Mouse (Mus musculus): Measurements from ENCODE around the gene Slc6a11. TPM values are rescaled to one million over a fixed set of nuclear protein-coding genes. Genes with fewer than 3 reads are reported as not detected.

Gene Slc6a11
- polyA plus RNA-seq, 1 experiment from 2014 or later, result 8.1 TPM

- DNase-seq (ENCODE audit: low spot score) (peak; percentile 52), ATAC-seq (no peak)
- Histone ChIP-seq H3K36me3 (ENCODE audit: control insufficient read depth, insufficient read depth, low read length) (peaks cover 3% of the 10 kb centered on the region), H3K4me1 (ENCODE audit: control insufficient read depth, insufficient read depth, low read length) (peaks cover 27% of the 10 kb centered on the region), H3K9ac (ENCODE audit: low read length) (peak overlapping the region; percentile 88), H3K27me3 (replicated peaks; ENCODE audit: control insufficient read depth, insufficient read depth, low read length) (no peaks in the 10 kb centered on the region), H3K4me2 (ENCODE audit: low read length) (peak overlapping the region; percentile 62), H3K9me3 (replicated peaks; ENCODE audit: control insufficient read depth, low read length) (no peaks in the 10 kb centered on the region), H3K27ac (ENCODE audit: low read depth, low read length) (peak overlapping the region; percentile 85), H3K4me3 (ENCODE audit: low read depth, low read length) (peak overlapping the region; percentile 65)
- WGBS, result 36% methylated on average over 10 of the region's 10 CpGs
Measured at GRCm38 (mm10) chr6:114283927-114284703, 153.1 kb downstream of the Slc6a11 start.

GRCm38 (mm10) chr6:114285424-114285823, 154.4 kb downstream of the Slc6a11 start:
- Histone ChIP-seq H3K9me3 (replicated peaks; ENCODE audit: control insufficient read depth, low read length) (no peaks in the 10 kb centered on the region), H3K4me1 (ENCODE audit: control insufficient read depth, insufficient read depth, low read length) (peaks cover 40% of the 10 kb centered on the region), H3K4me2 (ENCODE audit: low read length) (peak overlapping the region; percentile 62), H3K4me3 (ENCODE audit: low read depth, low read length) (no peak overlapping the region), H3K27ac (ENCODE audit: low read depth, low read length) (no peak overlapping the region; the same call in 1 of the 2 replicates), H3K9ac (ENCODE audit: low read length) (0 out of 2 replicates have a peak overlapping the region, but pooled peaks have one; percentile 4), H3K27me3 (replicated peaks; ENCODE audit: control insufficient read depth, insufficient read depth, low read length) (no peaks in the 10 kb centered on the region), H3K36me3 (ENCODE audit: control insufficient read depth, insufficient read depth, low read length) (peaks cover 3% of the 10 kb centered on the region)
- 37% methylated on average over 4 of the region's 4 CpGs for WGBS
- DNase-seq (ENCODE audit: low spot score) (no peak), ATAC-seq (no peak)

DNA sequence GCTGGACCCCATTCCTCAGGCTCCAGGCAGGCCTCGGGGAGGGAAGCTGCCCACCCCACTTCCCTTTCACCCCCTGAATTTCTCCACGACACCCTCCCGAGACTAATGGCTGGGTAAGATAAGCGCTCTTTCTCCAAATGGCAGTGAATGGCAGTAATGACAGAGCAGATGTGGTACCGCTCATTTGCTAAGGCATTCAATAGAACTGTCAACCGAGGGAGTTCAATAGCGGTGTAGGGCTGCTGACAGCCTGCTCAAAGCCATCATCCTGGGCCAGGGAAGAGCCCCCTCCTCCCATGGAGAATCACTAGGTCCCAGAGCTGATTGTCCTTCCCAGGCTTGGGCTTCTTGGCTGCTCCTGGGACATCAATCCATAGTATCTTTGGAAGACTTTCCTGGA, 158.1 kb downstream of the Slc6a11 start:
- Histone ChIP-seq H3K4me1 (ENCODE audit: control insufficient read depth, insufficient read depth, low read length) (peaks cover 74% of the 10 kb centered on the region), H3K36me3 (ENCODE audit: control insufficient read depth, insufficient read depth, low read length) (peaks cover 3% of the 10 kb centered on the region), H3K27me3 (replicated peaks; ENCODE audit: control insufficient read depth, insufficient read depth, low read length) (no peaks in the 10 kb centered on the region), H3K27ac (ENCODE audit: low read depth, low read length) (peak overlapping the region; percentile 91), H3K9me3 (replicated peaks; ENCODE audit: control insufficient read depth, low read length) (no peaks in the 10 kb centered on the region), H3K9ac (ENCODE audit: low read length) (no peak overlapping the region), H3K4me2 (ENCODE audit: low read length) (peak overlapping the region; percentile 32), H3K4me3 (ENCODE audit: low read depth, low read length) (no peak overlapping the region)
- peak; percentile 88 for DNase-seq (ENCODE audit: low spot score)
- WGBS, result 4% methylated on average over 7 of the region's 7 CpGs
- ATAC-seq, result peak; percentile 82

DNA sequence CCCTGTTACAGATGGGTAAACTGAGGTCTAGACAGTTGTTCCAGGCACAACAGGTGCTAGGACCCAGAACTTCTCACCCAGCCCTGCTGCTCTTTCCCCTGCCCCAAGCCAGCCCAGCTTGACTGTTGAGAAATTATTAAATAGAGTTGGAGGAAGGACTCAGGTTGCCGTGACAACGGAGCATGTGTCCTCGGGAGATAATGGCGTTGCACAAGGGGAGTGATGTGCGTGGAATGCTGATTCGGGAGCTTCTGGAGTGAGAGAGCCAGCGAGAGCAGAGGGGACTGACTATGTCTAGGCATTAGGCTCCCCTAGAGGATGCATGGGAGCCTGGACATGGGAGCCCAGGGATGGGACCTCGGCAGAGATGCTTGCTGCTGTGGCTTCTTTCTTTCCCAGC, 159.1 kb downstream of the Slc6a11 start:
- WGBS, result 13% methylated on average over 8 of the region's 8 CpGs
- H3K4me3 ChIP-seq (ENCODE audit: low read depth, low read length), result no peak overlapping the region
- H3K4me2 ChIP-seq (ENCODE audit: low read length), result peak overlapping the region; percentile 32

DNA sequence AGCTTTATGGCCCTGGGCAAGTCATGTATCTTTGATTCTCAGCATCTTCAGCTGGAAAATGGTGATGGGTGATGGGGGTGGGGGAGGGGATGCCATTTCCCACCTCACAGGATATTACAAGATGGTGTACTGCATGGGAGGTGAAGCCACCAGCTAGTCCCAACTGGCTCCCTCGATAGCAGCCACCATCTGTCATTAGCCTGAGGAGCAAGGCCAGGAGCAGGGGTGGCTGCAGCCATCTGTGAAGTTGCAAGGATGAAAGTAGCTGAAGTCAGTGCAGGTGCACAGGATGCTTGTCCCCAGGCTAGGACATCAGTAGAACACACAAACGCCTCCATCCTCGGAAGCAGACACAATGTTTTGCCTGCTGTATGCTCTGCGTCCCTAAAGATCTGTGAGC, 159.9 kb downstream of the Slc6a11 start:
- Histone ChIP-seq H3K4me3 (ENCODE audit: low read depth, low read length) (no peak overlapping the region), H3K27ac (ENCODE audit: low read depth, low read length) (peak overlapping the region; percentile 91), H3K4me1 (ENCODE audit: control insufficient read depth, insufficient read depth, low read length) (peaks cover 72% of the 10 kb centered on the region), H3K4me2 (ENCODE audit: low read length) (peak overlapping the region; percentile 32), H3K36me3 (ENCODE audit: control insufficient read depth, insufficient read depth, low read length) (peaks cover 3% of the 10 kb centered on the region), H3K9ac (ENCODE audit: low read length) (peak overlapping the region; percentile 50; the same call in 1 of the 2 replicates), H3K27me3 (replicated peaks; ENCODE audit: control insufficient read depth, insufficient read depth, low read length) (no peaks in the 10 kb centered on the region), H3K9me3 (replicated peaks; ENCODE audit: control insufficient read depth, low read length) (no peaks in the 10 kb centered on the region)
- 0 out of 2 replicates have a peak, but pooled peaks have one; percentile 18 for ATAC-seq
- peak; percentile 48 for DNase-seq (ENCODE audit: low spot score)
- WGBS, result 56% methylated on average over 4 of the region's 4 CpGs

More for the DNA sequence above, 159.1 kb downstream of the Slc6a11 start:
- no peaks in the 10 kb centered on the region for H3K9me3 ChIP-seq (replicated peaks; ENCODE audit: control insufficient read depth, low read length)
- no peaks in the 10 kb centered on the region for H3K27me3 ChIP-seq (replicated peaks; ENCODE audit: control insufficient read depth, insufficient read depth, low read length)
- H3K27ac ChIP-seq (ENCODE audit: low read depth, low read length), result peak overlapping the region; percentile 91
- peaks cover 3% of the 10 kb centered on the region for H3K36me3 ChIP-seq (ENCODE audit: control insufficient read depth, insufficient read depth, low read length)
- H3K4me1 ChIP-seq (ENCODE audit: control insufficient read depth, insufficient read depth, low read length), result peaks cover 74% of the 10 kb centered on the region
- peak; percentile 76 for ATAC-seq
- DNase-seq (ENCODE audit: low spot score), result peak; percentile 95
- peak overlapping the region; percentile 50 for H3K9ac ChIP-seq (ENCODE audit: low read length)

GRCm38 (mm10) chr6:114291396-114291795, 160.4 kb downstream of the Slc6a11 start:
- DNase-seq (ENCODE audit: low spot score) (no peak), ATAC-seq (no peak)
- no peaks in the 10 kb centered on the region for H3K27me3 ChIP-seq (replicated peaks; ENCODE audit: control insufficient read depth, insufficient read depth, low read length)
- H3K9ac ChIP-seq (ENCODE audit: low read length), result 0 out of 2 replicates have a peak overlapping the region, but pooled peaks have one; percentile 50
- no peak overlapping the region; the same call in 1 of the 2 replicates for H3K4me2 ChIP-seq (ENCODE audit: low read length)
- H3K4me1 ChIP-seq (ENCODE audit: control insufficient read depth, insufficient read depth, low read length), result peaks cover 72% of the 10 kb centered on the region
- no peak overlapping the region for H3K4me3 ChIP-seq (ENCODE audit: low read depth, low read length)
- no peaks in the 10 kb centered on the region for H3K9me3 ChIP-seq (replicated peaks; ENCODE audit: control insufficient read depth, low read length)
- WGBS, result 42% methylated on average over 5 of the region's 5 CpGs
- no peaks in the 10 kb centered on the region; the same call in 1 of the 2 replicates for H3K36me3 ChIP-seq (ENCODE audit: control insufficient read depth, insufficient read depth, low read length)
- peak overlapping the region; percentile 91 for H3K27ac ChIP-seq (ENCODE audit: low read depth, low read length)

DNA sequence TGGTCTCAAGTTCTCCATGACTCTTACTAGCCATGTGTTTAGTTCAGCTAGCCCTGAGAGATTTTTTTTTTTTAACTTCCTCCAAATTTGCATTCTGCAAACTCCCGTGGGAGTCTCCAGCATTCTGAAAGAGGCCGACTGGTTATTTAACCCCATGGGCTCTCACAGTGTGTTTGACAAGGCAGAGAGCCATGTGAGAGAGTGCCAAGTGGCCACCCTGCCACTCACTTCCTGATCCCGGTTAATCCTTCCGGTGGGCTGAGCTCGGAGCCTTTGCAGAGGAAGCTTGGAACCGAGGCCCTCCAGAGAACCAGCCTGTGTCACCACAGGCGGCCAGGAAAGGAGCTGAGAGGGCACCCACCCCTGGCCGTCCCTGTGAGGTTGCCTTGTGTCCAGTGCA, 162.5 kb downstream of the Slc6a11 start:
- no peak for DNase-seq (ENCODE audit: low spot score)

DNA sequence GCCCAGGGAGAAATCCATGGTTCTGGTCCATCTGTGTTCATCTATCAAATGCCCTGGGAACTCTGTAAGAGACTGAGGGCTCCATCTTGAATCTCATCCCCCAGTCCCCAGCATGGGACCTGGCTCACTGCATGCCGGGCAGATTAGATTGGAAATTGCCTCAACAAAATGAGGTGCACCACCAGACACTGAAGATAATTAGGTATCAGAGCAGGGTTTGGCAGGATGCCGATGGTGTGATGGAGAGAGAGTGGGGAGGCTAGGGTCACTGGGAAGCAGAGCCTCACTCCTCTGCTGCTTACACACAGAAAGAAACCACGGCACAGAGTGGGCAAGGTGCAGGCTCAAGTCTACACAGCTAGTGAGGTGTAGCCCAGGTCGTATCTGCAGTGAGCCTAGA, 164.0 kb downstream of the Slc6a11 start:
- peaks cover 72% of the 10 kb centered on the region for H3K4me1 ChIP-seq (ENCODE audit: control insufficient read depth, insufficient read depth, low read length)
- H3K36me3 ChIP-seq (ENCODE audit: control insufficient read depth, insufficient read depth, low read length), result no peaks in the 10 kb centered on the region
- ATAC-seq (no peak), DNase-seq (ENCODE audit: low spot score) (no peak)
- H3K9me3 ChIP-seq (replicated peaks; ENCODE audit: control insufficient read depth, low read length), result no peaks in the 10 kb centered on the region
- H3K27ac ChIP-seq (ENCODE audit: low read depth, low read length), result peak overlapping the region; percentile 23; the same call in 1 of the 2 replicates
- H3K4me3 ChIP-seq (ENCODE audit: low read depth, low read length), result no peak overlapping the region
- WGBS, result 64% methylated on average over 4 of the region's 4 CpGs
- no peak overlapping the region for H3K4me2 ChIP-seq (ENCODE audit: low read length)
- H3K27me3 ChIP-seq (replicated peaks; ENCODE audit: control insufficient read depth, insufficient read depth, low read length), result no peaks in the 10 kb centered on the region
- H3K9ac ChIP-seq (ENCODE audit: low read length), result no peak overlapping the region

More for the DNA sequence above, 162.5 kb downstream of the Slc6a11 start:
- H3K9me3 ChIP-seq (replicated peaks; ENCODE audit: control insufficient read depth, low read length), result no peaks in the 10 kb centered on the region
- H3K27ac ChIP-seq (ENCODE audit: low read depth, low read length), result 0 out of 2 replicates have a peak overlapping the region, but pooled peaks have one; percentile 33
- ATAC-seq, result no peak
- H3K36me3 ChIP-seq (ENCODE audit: control insufficient read depth, insufficient read depth, low read length), result no peaks in the 10 kb centered on the region
- no peaks in the 10 kb centered on the region for H3K27me3 ChIP-seq (replicated peaks; ENCODE audit: control insufficient read depth, insufficient read depth, low read length)
- H3K4me2 ChIP-seq (ENCODE audit: low read length), result no peak overlapping the region
- H3K9ac ChIP-seq (ENCODE audit: low read length), result peak overlapping the region; percentile 17; the same call in 1 of the 2 replicates
- peaks cover 85% of the 10 kb centered on the region for H3K4me1 ChIP-seq (ENCODE audit: control insufficient read depth, insufficient read depth, low read length)
- H3K4me3 ChIP-seq (ENCODE audit: low read depth, low read length), result no peak overlapping the region
- 29% methylated on average over 8 of the region's 8 CpGs for WGBS

All from forebrain, embryonic 14.5 days (tissue).